ENCODE assay signal across 8 mouse cellular contexts in the genomic region with DNA sequence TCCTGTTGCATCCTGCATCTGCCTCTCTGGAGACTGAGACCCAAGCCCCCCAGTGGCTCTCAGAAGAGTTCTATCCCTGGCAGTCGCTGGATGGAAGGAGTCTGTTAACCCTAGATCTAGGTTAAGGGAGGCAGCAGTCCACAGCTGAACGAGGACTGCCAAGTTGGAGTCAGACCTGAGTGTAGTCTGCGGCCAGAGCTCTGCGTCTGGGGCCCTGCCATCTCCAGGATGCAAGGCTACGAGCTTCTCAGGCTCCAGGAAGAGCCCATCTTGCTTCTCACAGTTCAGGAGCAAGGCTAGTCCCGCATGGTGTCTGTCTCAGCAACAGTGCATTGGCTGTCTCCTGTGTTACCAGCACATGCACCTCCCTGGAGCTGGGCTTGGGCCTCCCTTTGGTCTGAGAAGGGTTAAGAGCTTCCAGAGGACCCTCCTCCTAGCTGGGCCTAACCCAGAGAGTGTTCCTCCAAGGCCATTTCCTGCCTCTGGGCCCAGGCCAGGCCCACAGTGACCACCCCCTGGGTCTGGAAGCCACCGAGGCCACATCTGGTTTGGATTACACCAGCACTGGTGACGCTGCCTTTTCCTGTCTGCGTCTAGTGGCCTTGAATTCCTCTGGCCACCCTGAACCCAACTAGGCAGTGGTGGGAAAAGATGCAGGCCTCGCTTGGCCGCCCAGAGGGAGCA. TPM values are rescaled to one million over a fixed set of nuclear protein-coding genes. Genes with fewer than 3 reads are reported as not detected.
DNase-seq lines count a peak whose midpoint lies in the region; TF ChIP-seq lines count a peak whose summit lies in the region.
"Had no signal": no experiment of that assay in that cellular context is flagged by ENCODE, and none has a peak within 500 bp of the region (broad histone marks: within the 10 kb centered on the region; RNA-seq: fewer than 3 reads in every experiment).

No protein-coding gene starts in this region.

- H3K79me2 ChIP-seq in liver, adult 2 months (ENCODE audit: control insufficient read depth, insufficient read depth, low read length), result no peaks in the 10 kb centered on the region

- peak; percentile 42; the same call in 1 of the 2 replicates for TF ChIP-seq POLR2A in embryonic fibroblast, embryonic 13.5 days (IDR thresholded peaks at IDR 0.05; ENCODE audit: low read depth, low read length)
- TF ChIP-seq POLR2A in liver, adult 2 months (IDR thresholded peaks at IDR 0.05; ENCODE audit: extremely low read depth, insufficient read depth, low read length), result no peak

- DNase-seq in adrenal gland, postnatal 25 days, result peak; percentile 69
- peak; percentile 87 for DNase-seq in heart, postnatal 4 days
- DNase-seq in liver, adult 2 months (ENCODE audit: extremely low read depth, low read depth, low spot score), result peak; percentile 27
- DNase-seq in skeletal muscle tissue, adult 2 months (ENCODE audit: low read depth, low spot score), result peak; percentile 81
- no peak for DNase-seq in urinary bladder, adult 2 months (ENCODE audit: low spot score)
- no peak for DNase-seq in left cerebral cortex, adult 8-10 months (ENCODE audit: low spot score in 2 of 2)

- peak overlapping the region; percentile 96 for H3K27ac ChIP-seq in embryonic fibroblast, embryonic 13.5 days (ENCODE audit: insufficient read depth, low read length)
- peak overlapping the region; percentile 42; the same call in 1 of the 2 replicates for H3K27ac ChIP-seq in liver, adult 2 months (replicated peaks; ENCODE audit: insufficient read depth, low read depth, low read length)

- 61% methylated on average over 11 of the region's 11 CpGs for WGBS in liver, adult 2 months

- H3K4me1 ChIP-seq in embryonic fibroblast, embryonic 13.5 days (ENCODE audit: control insufficient read depth, insufficient read depth, low read length), result peaks cover 32% of the 10 kb centered on the region
- H3K4me1 ChIP-seq in liver, adult 2 months (ENCODE audit: control insufficient read depth, insufficient read depth, low read length), result peaks cover 3% of the 10 kb centered on the region; the same call in 1 of the 2 replicates

- H3K9ac ChIP-seq in liver, adult 2 months (ENCODE audit: low read depth, low read length), result no peak overlapping the region

- no peaks in the 10 kb centered on the region for H3K36me3 ChIP-seq in liver, adult 2 months (ENCODE audit: control insufficient read depth, insufficient read depth, low read length)

- H3K27me3 ChIP-seq in liver, adult 2 months (ENCODE audit: control insufficient read depth, insufficient read depth, low read length), result no peaks in the 10 kb centered on the region

- no peak for TF ChIP-seq CTCF in embryonic fibroblast, embryonic 13.5 days (IDR thresholded peaks at IDR 0.05; ENCODE audit: borderline replicate concordance, insufficient read depth, low read length)
- no peak for TF ChIP-seq CTCF in liver, adult 2 months (IDR thresholded peaks at IDR 0.05; ENCODE audit: low read depth, low read length)

- H3K4me3 ChIP-seq in embryonic fibroblast, embryonic 13.5 days (ENCODE audit: insufficient read depth, low read length), result no peak overlapping the region
- H3K4me3 ChIP-seq in liver, adult 2 months (ENCODE audit: insufficient read depth, low read depth, low read length), result no peak overlapping the region

RNA-seq across cellular contexts. Expression of gene Foxs1, which starts 7.7 kb away (rescaled TPM):
- 2.1 and 2.9 TPM in 2 replicates for total RNA-seq in adrenal gland, postnatal 25 days (2021)
- 12.2 and 30.1 TPM in 2 replicates for polyA plus RNA-seq in embryonic fibroblast, embryonic 13.5 days (2011; ENCODE audit: insufficient read length, low read depth, missing spikeins)
- total RNA-seq in heart, postnatal 4 days (2021), result 10 to 100 TPM in 1 of 2 experiments, 1 to 10 TPM in 1; 8.1 to 10.6 TPM
- total RNA-seq in liver, adult 2 months (2014; rRNA removed), result 0.34 TPM in 1 of 2 replicates, not detected in the other
- polyA plus RNA-seq in liver, adult 2 months (2012; rRNA removed), result 1.1 and 1.6 TPM in 2 replicates
- 1.3 and 1.9 TPM in 2 replicates for polyA plus RNA-seq in urinary bladder, adult 2 months (2012; rRNA removed)
- total RNA-seq in left cerebral cortex, adult 8-10 months (2022), result under 1 TPM in 3 of 4 experiments, not detected in 1; 0.34 to 0.88 (median 0.74) TPM

RNA-seq across cellular contexts. Expression of gene Mylk2, which starts 14.2 kb away (rescaled TPM):
- not detected in 2 replicates for total RNA-seq in adrenal gland, postnatal 25 days (2021)
- 0.93 and 1.1 TPM in 2 replicates for polyA plus RNA-seq in embryonic fibroblast, embryonic 13.5 days (2011; ENCODE audit: insufficient read length, low read depth, missing spikeins)
- total RNA-seq in heart, postnatal 4 days (2021), result under 1 TPM; 0.26 to 0.38 TPM
- total RNA-seq in liver, adult 2 months (2014; rRNA removed), result 0.09 TPM in 1 of 2 replicates, not detected in the other
- not detected in 2 replicates for polyA plus RNA-seq in liver, adult 2 months (2012; rRNA removed)
- polyA plus RNA-seq in urinary bladder, adult 2 months (2012; rRNA removed), result 0.34 and 0.63 TPM in 2 replicates
- under 1 TPM in 3 of 4 experiments, not detected in 1; 0.19 to 0.39 (median 0.21) TPM for total RNA-seq in left cerebral cortex, adult 8-10 months (2022)
- polyA plus RNA-seq: cortical plate, adult 2 months had no signal

RNA-seq across cellular contexts. Expression of gene Dusp15, which starts 26.2 kb away (rescaled TPM):
- total RNA-seq in adrenal gland, postnatal 25 days (2021), result 1.0 and 4.9 TPM in 2 replicates
- polyA plus RNA-seq in embryonic fibroblast, embryonic 13.5 days (2011; ENCODE audit: insufficient read length, low read depth, missing spikeins), result 2.2 and 3.5 TPM in 2 replicates
- total RNA-seq in heart, postnatal 4 days (2021), result under 1 TPM; 0.10 to 0.41 TPM
- total RNA-seq in liver, adult 2 months (2014; rRNA removed), result not detected in 2 replicates
- not detected in 2 replicates for polyA plus RNA-seq in liver, adult 2 months (2012; rRNA removed)
- 0.13 and 0.61 TPM in 2 replicates for polyA plus RNA-seq in urinary bladder, adult 2 months (2012; rRNA removed)
- total RNA-seq in left cerebral cortex, adult 8-10 months (2022), result 10 to 100 TPM; 16.2 to 22.7 (median 21.1) TPM

RNA-seq across cellular contexts. Expression of gene Ttll9, which starts 37.0 kb away (rescaled TPM):
- not detected in 2 replicates for total RNA-seq in adrenal gland, postnatal 25 days (2021)
- not detected in 2 replicates for polyA plus RNA-seq in embryonic fibroblast, embryonic 13.5 days (2011; ENCODE audit: insufficient read length, low read depth, missing spikeins)
- total RNA-seq in heart, postnatal 4 days (2021), result not detected
- total RNA-seq in liver, adult 2 months (2014; rRNA removed), result 0.20 TPM in 1 of 2 replicates, not detected in the other
- 0.11 and 0.19 TPM in 2 replicates for polyA plus RNA-seq in liver, adult 2 months (2012; rRNA removed)
- 0.04 and 0.12 TPM in 2 replicates for polyA plus RNA-seq in urinary bladder, adult 2 months (2012; rRNA removed)
- 1 to 10 TPM; 1.2 to 3.3 (median 2.3) TPM for total RNA-seq in left cerebral cortex, adult 8-10 months (2022)

Comparison
In these comparisons a context has a peak if more than half of its experiments do, and no peak if none do; other contexts are left out.
1. DNase-seq: peak in adrenal gland, postnatal 25 days (single experiment), heart, postnatal 4 days (single experiment), liver, adult 2 months (single experiment) and skeletal muscle tissue, adult 2 months (single experiment); none in urinary bladder, adult 2 months (single experiment) and left cerebral cortex, adult 8-10 months (0 of 2).